Mouse (Mus musculus) embryonic fibroblast, embryonic 13.5 days (primary cell): ENCODE data around the gene Pard3. TPM values are rescaled to one million over a fixed set of nuclear protein-coding genes. Genes with fewer than 3 reads are reported as not detected.

Source experiments
- H3K27ac ChIP-seq: 2 replicates; pipeline ENCODE4 v1.5.1; 2012; ENCODE audit warnings: low read length, control low read depth, inconsistent platforms; ENCODE audit not compliant: insufficient read depth
- H3K4me1 ChIP-seq: 2 replicates; pipeline ENCODE4 v1.6.1; 2011; ENCODE audit warnings: low read length; ENCODE audit not compliant: control insufficient read depth, insufficient read depth
- H3K4me3 ChIP-seq: 2 replicates; pipeline ENCODE4 v1.5.1; 2011; ENCODE audit warnings: mild to moderate bottlenecking, control low read depth, low read length; ENCODE audit not compliant: insufficient read depth
- CTCF ChIP-seq: IDR thresholded peaks from 2 replicates; pipeline ENCODE4 v1.5.1; 2011; ENCODE audit warnings: mild to moderate bottlenecking, control low read depth, low read length, moderate library complexity, borderline replicate concordance; ENCODE audit not compliant: insufficient read depth
- POLR2A ChIP-seq: IDR thresholded peaks from 2 replicates; pipeline ENCODE4 v1.6.1; 2011; ENCODE audit warnings: low read depth, mild to moderate bottlenecking, control low read depth, low read length, moderate library complexity
- polyA plus RNA-seq: library from polyadenylated mRNA; stranded (reverse); fragments of >200 nt; gene quantifications from 2 replicates; pipeline ENCODE4 v1.2.4, GENCODE M21; 2011; ENCODE audit warnings: low read depth; ENCODE audit not compliant: missing spikeins, insufficient read length

The Pard3 gene
- polyA plus RNA-seq, 1 experiment = 34.4 TPM

- Histone ChIP-seq H3K27ac (no peak overlapping the region), H3K4me3 (no peak overlapping the region), H3K4me1 (peaks cover 4% of the 10 kb centered on the region)
- no peak for TF ChIP-seq POLR2A
- TF ChIP-seq CTCF = no peak
Measured at GRCm38 (mm10) chr8:127170930-127171329, 107.2 kb downstream of the Pard3 start.

GRCm38 (mm10) chr8:127173483-127173882 is 109.8 kb downstream of the Pard3 start:
- TF ChIP-seq CTCF = no peak
- TF ChIP-seq POLR2A = no peak
- H3K27ac ChIP-seq = no peak overlapping the region
- peaks cover 12% of the 10 kb centered on the region for H3K4me1 ChIP-seq
- H3K4me3 ChIP-seq = no peak overlapping the region

- Histone ChIP-seq H3K4me1 (peaks cover 13% of the 10 kb centered on the region), H3K4me3 (no peak overlapping the region), H3K27ac (no peak overlapping the region)
- TF ChIP-seq POLR2A = no peak
- TF ChIP-seq CTCF = no peak
Measured at GRCm38 (mm10) chr8:127174411-127174810, 110.7 kb downstream of the Pard3 start.

- Histone ChIP-seq H3K4me3 (no peak overlapping the region), H3K4me1 (peaks cover 13% of the 10 kb centered on the region), H3K27ac (no peak overlapping the region)
- TF ChIP-seq POLR2A (no peak), CTCF (no peak)
Measured at GRCm38 (mm10) chr8:127175160-127175836, 111.6 kb downstream of the Pard3 start.

- Histone ChIP-seq H3K27ac (no peak overlapping the region), H3K4me1 (peaks cover 19% of the 10 kb centered on the region), H3K4me3 (no peak overlapping the region)
- TF ChIP-seq CTCF = no peak
Measured at GRCm38 (mm10) chr8:127178634-127179033, 114.9 kb downstream of the Pard3 start.

- TF ChIP-seq CTCF (no peak), POLR2A (no peak)
- peak overlapping the region; percentile 62 for H3K27ac ChIP-seq
- no peak overlapping the region for H3K4me3 ChIP-seq
- peaks cover 26% of the 10 kb centered on the region for H3K4me1 ChIP-seq
Measured at GRCm38 (mm10) chr8:127181246-127181645, 117.6 kb downstream of the Pard3 start.

- Histone ChIP-seq H3K4me1 (peaks cover 23% of the 10 kb centered on the region), H3K4me3 (no peak overlapping the region), H3K27ac (peak overlapping the region; percentile 42; the same call in 1 of the 2 replicates)
- TF ChIP-seq POLR2A (no peak), CTCF (no peak)
Measured at GRCm38 (mm10) chr8:127182065-127182464, 118.4 kb downstream of the Pard3 start.

- Histone ChIP-seq H3K4me1 (peaks cover 17% of the 10 kb centered on the region), H3K27ac (no peak overlapping the region), H3K4me3 (no peak overlapping the region)
- no peak for TF ChIP-seq POLR2A
- no peak for TF ChIP-seq CTCF
Measured at GRCm38 (mm10) chr8:127183533-127183932, 119.8 kb downstream of the Pard3 start.

- TF ChIP-seq POLR2A (no peak), CTCF (no peak)
- H3K4me3 ChIP-seq = no peak overlapping the region
- no peak overlapping the region for H3K27ac ChIP-seq
- H3K4me1 ChIP-seq = peaks cover 17% of the 10 kb centered on the region
Measured at GRCm38 (mm10) chr8:127184025-127184424, 120.3 kb downstream of the Pard3 start.

GRCm38 (mm10) chr8:127185897-127186296 is 122.2 kb downstream of the Pard3 start:
- Histone ChIP-seq H3K4me3 (no peak overlapping the region), H3K27ac (no peak overlapping the region), H3K4me1 (peaks cover 17% of the 10 kb centered on the region)
- no peak for TF ChIP-seq CTCF
- no peak for TF ChIP-seq POLR2A
